Mouse (Mus musculus) stomach, postnatal 0 days (tissue): Measurements from ENCODE around the gene Kremen1.

Experiments
- CTCF ChIP-seq: IDR thresholded peaks from 2 replicates; pipeline ENCODE4 v1.5.1; 2016; ENCODE audit warnings: antibody characterized with exemption, low read depth, mild to moderate bottlenecking, moderate library complexity
- EP300 ChIP-seq: optimal IDR thresholded peaks from 2 replicates; pipeline ENCODE3; 2016; ENCODE audit warnings: antibody characterized with exemption

DNA sequence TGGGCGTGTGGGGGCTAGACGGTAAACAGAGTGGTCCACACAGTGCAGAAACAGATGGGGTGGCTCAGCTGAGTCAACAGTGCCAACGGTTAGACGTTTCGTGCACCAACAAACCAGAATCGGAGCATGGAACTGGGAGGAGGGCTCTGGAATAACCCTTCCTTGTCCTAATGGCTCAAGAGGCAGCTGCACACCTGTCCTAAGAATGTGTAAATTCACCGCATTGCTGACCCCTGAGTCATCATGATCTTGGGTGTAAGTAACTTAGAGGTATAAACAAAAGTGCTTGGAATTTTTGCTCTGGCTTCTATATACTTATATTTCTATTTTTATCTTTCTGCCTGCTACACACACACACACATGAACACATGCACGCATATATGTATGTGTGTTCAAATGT is 19.2 kb downstream of the Kremen1 start:
- TF ChIP-seq CTCF = no peak
- TF ChIP-seq EP300 = no peak
